Mouse (Mus musculus) hindbrain, embryonic 10.5 days (tissue): ENCODE measurements around the gene Utp4. TPM values are rescaled to one million over a fixed set of nuclear protein-coding genes. Genes with fewer than 3 reads are reported as not detected.

ENCODE experiments used
- DNase-seq: peaks from one replicate; pipeline ENCODE4 v3.0.0-alpha.2; 2017; ENCODE audit warnings: low spot score
- H3K27ac ChIP-seq: fragments of 300-500 bp; sonication (generic); 2 replicates; pipeline ENCODE4 v1.5.1; 2016; ENCODE audit warnings: mild to moderate bottlenecking, moderate library complexity
- H3K27me3 ChIP-seq: fragments of 300-500 bp; sonication (generic); 2 replicates; pipeline ENCODE4 v1.6.1; 2016; ENCODE audit warnings: mild to moderate bottlenecking; ENCODE audit not compliant: poor library complexity, insufficient read depth, severe bottlenecking
- H3K36me3 ChIP-seq: fragments of 300-500 bp; sonication (generic); 2 replicates; pipeline ENCODE4 v1.6.1; 2016; ENCODE audit warnings: mild to moderate bottlenecking, moderate library complexity
- H3K4me1 ChIP-seq: fragments of 300-500 bp; sonication (generic); replicated peaks from 2 replicates; pipeline ENCODE4 v1.6.1; 2016; ENCODE audit warnings: mild to moderate bottlenecking
- H3K4me3 ChIP-seq: fragments of 300-500 bp; sonication (generic); 2 replicates; pipeline ENCODE4 v1.5.1; 2016; ENCODE audit warnings: mild to moderate bottlenecking, moderate library complexity
- H3K9me3 ChIP-seq: fragments of 300-500 bp; sonication (generic); 2 replicates; pipeline ENCODE4 v1.6.1; 2016; ENCODE audit warnings: mild to moderate bottlenecking, moderate library complexity
- WGBS: fragments of 180-500 bp; shearing (Covaris S2); methylation state at CpG from one replicate; pipeline ENCODE4 v1.1.7; 2016; 5-methylcytosine and 5-hydroxymethylcytosine counted together
- polyA plus RNA-seq: library from polyadenylated mRNA; unstranded; fragments of >200 nt; fragmentation: Nextera tagmentation; extraction: Ambion mirVana; gene quantifications from 2 replicates; pipeline ENCODE4 v1.2.1, GENCODE M21; 2016

Gene Utp4
- polyA plus RNA-seq, 1 experiment from 2014 or later = 58.3 TPM

DNA sequence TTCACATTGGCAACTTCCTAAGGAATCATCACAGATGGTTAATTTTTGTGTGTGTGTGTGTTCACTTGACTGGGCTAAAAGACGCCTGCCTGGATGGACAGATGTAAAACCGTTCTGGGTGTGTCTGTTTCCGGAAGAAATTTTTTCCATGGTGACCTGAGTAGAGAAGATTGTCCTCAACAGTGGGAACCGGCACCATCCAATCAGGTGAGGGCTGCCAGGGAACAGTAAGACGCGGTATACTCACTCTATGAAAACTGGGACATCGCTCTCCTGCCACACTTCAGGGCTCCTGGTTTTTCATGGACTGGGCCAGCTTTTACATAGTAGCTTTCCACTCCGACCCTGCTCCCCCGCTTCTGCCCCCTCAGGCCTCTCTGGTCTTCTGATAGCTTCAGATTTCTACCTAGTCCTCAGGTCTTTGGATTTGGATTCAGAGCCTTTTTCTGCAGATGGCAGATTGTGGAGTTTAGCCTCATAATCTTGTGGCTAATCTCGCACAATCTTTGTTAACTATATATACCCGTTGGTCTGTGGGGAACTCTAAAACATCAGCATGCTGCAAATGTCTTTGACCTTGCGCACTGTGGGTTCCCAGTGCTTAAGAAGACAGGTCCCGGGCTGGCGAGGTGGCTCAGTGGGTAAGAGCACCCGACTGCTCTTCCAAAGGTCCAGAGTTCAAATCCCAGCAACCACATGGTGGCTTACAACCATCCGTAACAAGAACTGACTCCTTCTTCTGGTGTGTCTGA is 41.0 kb downstream of the Utp4 start:
- H3K4me3 ChIP-seq = no peak overlapping the region
- 70% methylated on average over 16 of the region's 16 CpGs for WGBS
- peaks cover 34% of the 10 kb centered on the region for H3K4me1 ChIP-seq
- H3K9me3 ChIP-seq = no peaks in the 10 kb centered on the region
- H3K27me3 ChIP-seq = peaks cover 28% of the 10 kb centered on the region
- H3K36me3 ChIP-seq = no peaks in the 10 kb centered on the region
- no peak for DNase-seq
- no peak overlapping the region for H3K27ac ChIP-seq

DNA sequence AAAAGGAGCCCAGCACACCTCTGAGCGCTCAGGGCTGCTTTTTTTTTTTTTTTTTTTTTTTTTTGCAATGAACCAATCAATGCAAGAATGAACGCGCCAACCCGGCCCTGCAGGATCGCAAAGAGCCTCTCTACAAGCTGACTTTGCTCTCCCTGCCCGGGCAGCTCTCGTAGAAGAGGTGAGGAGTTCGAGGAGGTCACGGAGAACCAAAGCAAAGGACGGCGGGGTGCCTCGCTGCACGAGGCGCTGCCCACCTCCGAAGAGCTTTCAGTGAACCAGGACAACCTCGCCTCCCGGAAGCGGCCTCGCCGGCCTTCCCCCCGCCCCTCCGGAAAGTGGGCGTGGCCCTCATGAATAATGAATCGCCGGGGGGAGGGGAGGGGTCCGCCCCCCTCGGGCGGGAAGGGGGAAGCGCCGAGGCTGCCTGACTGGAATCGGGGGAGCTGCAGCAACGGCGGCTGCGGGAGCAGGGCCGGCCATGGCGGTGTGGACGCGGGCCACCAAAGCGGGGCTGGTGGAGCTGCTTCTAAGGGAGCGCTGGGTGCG is 42.0 kb downstream of the Utp4 start, which contains the start of gene Sntb2:
TSS of gene Sntb2 (plus strand) at position 427 of the 546 bp plus-strand sequence.
- WGBS = under 1% methylated on average over 41 of the region's 41 CpGs
- Histone ChIP-seq H3K27ac (peak within 1 kb of the TSS; percentile 96), H3K27me3 (peaks cover 28% of the 10 kb centered on the region)

DNA sequence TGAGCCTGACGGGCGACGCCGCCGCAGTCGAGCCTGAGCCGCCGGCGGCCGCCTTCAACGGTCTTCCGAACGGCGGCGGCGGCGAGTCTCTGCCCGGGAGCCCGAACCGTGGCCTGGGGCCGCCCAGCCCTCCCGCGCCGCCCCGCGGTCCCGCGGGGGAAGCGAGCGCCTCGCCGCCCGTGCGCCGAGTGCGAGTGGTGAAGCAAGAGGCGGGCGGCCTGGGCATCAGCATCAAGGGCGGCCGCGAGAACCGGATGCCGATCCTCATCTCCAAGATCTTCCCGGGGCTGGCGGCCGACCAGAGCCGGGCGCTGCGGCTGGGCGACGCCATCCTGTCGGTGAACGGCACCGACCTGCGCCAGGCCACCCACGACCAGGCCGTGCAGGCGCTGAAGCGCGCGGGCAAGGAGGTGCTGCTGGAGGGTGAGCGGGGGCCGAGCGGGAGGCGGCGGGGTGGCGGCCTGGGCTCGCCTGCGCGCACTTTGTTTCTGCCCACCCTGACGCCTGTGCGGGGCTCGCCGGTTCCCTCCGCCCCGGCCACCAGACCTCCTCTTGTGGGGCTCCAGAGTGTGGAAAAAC is 42.6 kb downstream of the Utp4 start:
- peak; percentile 73 for DNase-seq
- peak overlapping the region; percentile 92 for H3K4me3 ChIP-seq
- H3K27me3 ChIP-seq = peaks cover 28% of the 10 kb centered on the region
- 0% methylated on average over 76 of the region's 76 CpGs for WGBS
- no peaks in the 10 kb centered on the region for H3K36me3 ChIP-seq
- H3K9me3 ChIP-seq = no peaks in the 10 kb centered on the region
- peaks cover 31% of the 10 kb centered on the region for H3K4me1 ChIP-seq
- peak overlapping the region; percentile 96 for H3K27ac ChIP-seq

More for the DNA sequence above, 42.0 kb downstream of the Utp4 start, which contains the start of gene Sntb2:
- Histone ChIP-seq H3K4me1 (peaks cover 31% of the 10 kb centered on the region), H3K36me3 (no peaks in the 10 kb centered on the region), H3K9me3 (no peaks in the 10 kb centered on the region), H3K4me3 (peak within 1 kb of the TSS; percentile 92)
- DNase-seq = peak; percentile 96

DNA sequence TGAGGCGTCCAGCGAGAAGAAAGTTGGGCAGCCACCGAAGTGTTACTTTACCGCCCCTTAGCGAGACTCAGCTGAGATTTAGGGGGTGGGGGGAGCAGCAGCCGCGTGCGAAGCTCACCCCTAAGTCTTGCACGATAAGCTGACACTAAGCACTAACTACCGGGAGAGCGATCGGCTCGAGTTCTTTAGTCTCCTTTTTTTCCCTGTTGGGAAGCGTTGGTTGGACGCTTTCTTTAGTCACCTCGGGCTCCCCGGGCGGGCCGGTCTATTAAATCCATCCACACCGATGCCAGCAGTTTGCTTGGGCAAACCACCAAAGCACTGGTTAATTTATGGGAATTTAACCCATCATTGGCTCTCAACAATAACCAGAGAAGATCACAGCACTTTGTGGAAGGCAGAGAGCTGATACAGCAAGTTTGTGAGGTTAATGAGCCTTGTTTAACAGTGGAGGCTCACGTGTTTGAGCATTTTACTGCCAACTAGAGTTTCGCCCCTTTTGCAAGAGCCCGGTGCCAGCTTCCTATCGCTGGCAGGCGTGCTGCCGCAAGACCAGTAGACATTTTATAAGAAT is 43.1 kb downstream of the Utp4 start:
- Histone ChIP-seq H3K4me3 (peak overlapping the region; percentile 92), H3K9me3 (no peaks in the 10 kb centered on the region), H3K4me1 (peaks cover 31% of the 10 kb centered on the region), H3K27me3 (peaks cover 24% of the 10 kb centered on the region), H3K27ac (peak overlapping the region; percentile 96), H3K36me3 (no peaks in the 10 kb centered on the region)
- 1% methylated on average over 26 of the region's 26 CpGs for WGBS
- no peak for DNase-seq

DNA sequence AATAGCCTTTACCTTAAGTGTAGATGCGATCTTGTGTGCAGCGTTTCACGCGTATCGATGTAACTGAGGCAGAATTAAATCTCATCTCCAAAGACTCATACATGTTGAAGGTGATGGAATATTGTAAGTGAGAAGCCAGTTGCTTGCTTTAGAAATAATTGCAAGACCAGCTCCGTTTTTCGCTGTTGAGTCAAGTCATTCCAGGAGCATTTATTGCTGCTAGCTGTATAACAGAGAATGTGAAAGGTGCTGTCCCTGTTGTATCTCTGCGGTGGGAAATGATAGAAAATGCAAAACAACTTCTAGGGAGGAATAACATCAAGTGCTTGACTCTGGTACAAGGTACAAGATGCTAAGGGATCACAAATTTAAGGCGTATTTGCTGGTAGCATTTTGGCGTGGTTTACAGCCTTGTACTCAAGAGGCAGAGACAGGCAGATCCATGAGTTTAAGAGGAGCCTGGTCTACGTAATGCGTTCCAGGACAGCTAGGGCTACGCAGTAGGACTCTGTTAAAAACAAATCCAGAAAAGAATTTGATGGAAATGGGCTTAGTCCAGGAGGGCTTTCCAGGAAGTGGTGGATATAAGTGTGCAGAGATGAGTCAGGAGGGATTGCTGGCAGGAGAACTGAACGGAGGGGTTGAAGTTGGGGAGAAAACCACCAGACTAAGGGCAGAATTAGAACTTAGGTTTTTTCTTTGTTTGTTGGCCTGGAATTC is 43.8 kb downstream of the Utp4 start:
- no peaks in the 10 kb centered on the region for H3K36me3 ChIP-seq
- peak overlapping the region; percentile 92 for H3K4me3 ChIP-seq
- peak overlapping the region; percentile 96 for H3K27ac ChIP-seq
- peaks cover 30% of the 10 kb centered on the region for H3K4me1 ChIP-seq
- no peaks in the 10 kb centered on the region for H3K9me3 ChIP-seq
- no peak for DNase-seq
- WGBS = 54% methylated on average over 14 of the region's 14 CpGs
- H3K27me3 ChIP-seq = peaks cover 18% of the 10 kb centered on the region; the same call in 1 of the 2 replicates

DNA sequence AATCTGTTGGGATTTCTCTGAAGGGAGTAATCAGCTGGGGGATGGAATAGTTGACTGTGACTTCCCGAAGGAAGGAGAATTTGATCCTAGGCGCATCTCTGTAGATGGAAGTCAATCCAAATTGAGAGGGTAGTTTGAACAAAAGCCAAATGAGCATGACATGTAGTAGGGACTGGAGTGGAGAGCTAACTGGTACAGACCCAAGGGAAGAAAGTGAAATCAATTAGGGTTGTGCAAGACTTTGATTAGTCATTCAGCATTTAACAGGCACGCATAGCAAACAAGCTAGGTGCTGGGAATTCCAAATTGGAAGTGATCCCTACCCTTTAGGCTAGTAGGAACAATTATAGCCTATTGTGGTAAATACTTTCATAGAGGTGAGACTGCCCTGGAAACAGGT is 48.4 kb downstream of the Utp4 start:
- H3K27me3 ChIP-seq = no peaks in the 10 kb centered on the region
- no peak for DNase-seq

DNA sequence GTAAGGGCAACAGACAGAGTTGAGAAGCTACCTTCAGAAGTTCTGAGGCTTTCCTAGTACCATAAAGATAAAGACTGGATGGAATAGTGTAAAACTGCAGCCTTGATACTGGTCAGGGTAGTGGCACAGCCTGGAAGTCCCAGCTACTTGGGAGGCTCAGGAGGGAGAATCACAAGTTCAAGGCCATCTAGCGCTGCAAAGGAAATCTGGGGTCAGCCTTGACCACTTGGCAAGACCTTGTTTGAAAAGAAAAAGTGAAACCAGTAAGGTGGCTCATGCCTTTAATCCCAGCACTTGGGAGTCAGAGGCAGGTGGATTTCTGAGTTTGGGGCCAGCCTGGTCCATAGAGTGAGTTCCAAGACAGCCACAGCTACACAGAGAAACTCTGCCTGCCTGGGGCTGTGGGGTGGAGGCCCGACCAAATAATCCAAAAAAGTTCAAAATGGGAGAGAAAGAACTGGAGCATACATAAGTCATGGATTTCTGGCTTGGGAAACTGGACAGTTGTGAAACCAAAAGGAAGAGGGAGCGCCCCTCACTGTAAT is 50.5 kb downstream of the Utp4 start:
- Histone ChIP-seq H3K9me3 (no peaks in the 10 kb centered on the region), H3K27me3 (no peaks in the 10 kb centered on the region), H3K4me1 (no peaks in the 10 kb centered on the region), H3K27ac (no peak overlapping the region), H3K4me3 (no peak overlapping the region), H3K36me3 (no peaks in the 10 kb centered on the region)
- WGBS = 86% methylated on average over 3 of the region's 3 CpGs
- DNase-seq = no peak

More for the DNA sequence above, 48.4 kb downstream of the Utp4 start:
- Histone ChIP-seq H3K4me3 (no peak overlapping the region), H3K36me3 (no peaks in the 10 kb centered on the region), H3K27ac (no peak overlapping the region), H3K4me1 (peaks cover 15% of the 10 kb centered on the region), H3K9me3 (no peaks in the 10 kb centered on the region)
- WGBS = 94% methylated on average over 3 of the region's 3 CpGs

DNA sequence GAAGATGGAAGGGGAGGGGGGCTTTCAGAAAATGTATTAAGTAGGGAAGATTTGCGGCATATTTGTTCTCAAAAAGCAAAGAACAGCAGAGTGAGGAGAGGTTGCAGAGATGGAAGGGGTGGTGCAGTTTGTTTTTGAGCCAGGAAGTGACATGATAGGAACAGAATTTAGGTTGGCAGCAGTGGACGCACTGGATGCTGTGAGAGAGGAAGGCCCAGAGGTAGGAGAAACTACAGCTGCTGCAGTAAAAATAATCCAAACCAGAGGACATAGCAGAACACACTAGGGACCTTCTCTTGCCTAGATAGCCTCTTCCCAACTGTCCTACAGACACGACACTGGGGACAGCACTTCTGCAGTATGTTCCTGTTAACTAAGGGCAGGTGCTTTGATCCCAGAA is 51.3 kb downstream of the Utp4 start:
- H3K27me3 ChIP-seq = no peaks in the 10 kb centered on the region
- H3K27ac ChIP-seq = no peak overlapping the region
- 82% methylated on average over 3 of the region's 3 CpGs for WGBS
- no peak for DNase-seq
- H3K4me1 ChIP-seq = no peaks in the 10 kb centered on the region
- H3K9me3 ChIP-seq = no peaks in the 10 kb centered on the region
- no peak overlapping the region for H3K4me3 ChIP-seq
- H3K36me3 ChIP-seq = no peaks in the 10 kb centered on the region

DNA sequence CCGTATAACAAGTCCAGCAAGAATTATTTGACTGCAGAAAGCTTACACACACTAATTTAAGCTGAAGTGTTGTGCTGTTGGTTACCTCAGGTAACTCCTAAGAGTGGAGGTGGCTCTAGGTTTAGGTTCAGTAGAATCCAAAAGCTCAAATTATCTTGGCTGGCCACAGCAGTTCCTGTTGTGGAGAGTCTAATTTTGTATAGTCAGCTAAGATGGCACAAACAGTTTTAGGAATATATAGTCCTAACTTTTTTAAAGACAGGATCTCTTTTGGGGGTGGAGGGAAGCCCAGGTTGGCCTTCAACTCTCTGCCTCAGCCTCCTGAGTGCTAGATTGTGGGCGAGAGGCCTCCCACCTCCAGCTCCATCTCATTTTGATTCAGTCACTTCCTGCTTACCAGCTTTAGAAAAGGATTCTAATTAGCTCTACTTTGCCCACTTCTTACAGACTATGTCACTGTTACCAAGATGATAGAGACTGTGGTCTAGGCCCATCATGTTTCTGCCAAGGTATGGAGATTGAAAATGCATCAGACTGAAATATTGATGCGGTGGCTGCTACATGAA is 55.3 kb downstream of the Utp4 start:
- Histone ChIP-seq H3K4me3 (no peak overlapping the region), H3K9me3 (no peaks in the 10 kb centered on the region), H3K4me1 (no peaks in the 10 kb centered on the region), H3K36me3 (no peaks in the 10 kb centered on the region), H3K27me3 (no peaks in the 10 kb centered on the region), H3K27ac (no peak overlapping the region)
- no peak for DNase-seq
- 85% methylated on average over 3 of the region's 3 CpGs for WGBS

DNA sequence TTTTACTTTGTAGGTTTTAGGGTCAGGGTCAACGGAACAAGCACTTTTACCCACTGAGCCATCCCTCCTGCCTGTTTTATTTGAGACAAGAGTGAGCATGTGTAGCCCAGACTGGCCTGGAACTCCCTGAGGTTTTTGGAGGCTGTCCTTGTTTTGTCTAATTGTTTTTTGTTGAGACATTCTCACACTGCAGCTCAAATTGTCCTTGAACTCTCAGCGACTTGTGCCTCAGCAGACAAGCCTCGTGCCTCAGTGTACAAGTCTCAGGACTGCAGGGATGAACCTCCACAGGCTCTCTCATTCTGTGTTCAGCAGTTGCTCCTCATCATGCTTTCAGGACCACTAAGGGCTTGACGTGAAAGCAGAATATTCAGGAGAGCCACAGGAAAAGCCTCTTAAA is 58.3 kb downstream of the Utp4 start:
- no peak overlapping the region for H3K4me3 ChIP-seq
- DNase-seq = no peak
- no peaks in the 10 kb centered on the region for H3K9me3 ChIP-seq
- no peaks in the 10 kb centered on the region for H3K4me1 ChIP-seq
- no peaks in the 10 kb centered on the region for H3K36me3 ChIP-seq
- 75% methylated on average over 4 of the region's 4 CpGs for WGBS
- no peaks in the 10 kb centered on the region for H3K27me3 ChIP-seq
- no peak overlapping the region for H3K27ac ChIP-seq

DNA sequence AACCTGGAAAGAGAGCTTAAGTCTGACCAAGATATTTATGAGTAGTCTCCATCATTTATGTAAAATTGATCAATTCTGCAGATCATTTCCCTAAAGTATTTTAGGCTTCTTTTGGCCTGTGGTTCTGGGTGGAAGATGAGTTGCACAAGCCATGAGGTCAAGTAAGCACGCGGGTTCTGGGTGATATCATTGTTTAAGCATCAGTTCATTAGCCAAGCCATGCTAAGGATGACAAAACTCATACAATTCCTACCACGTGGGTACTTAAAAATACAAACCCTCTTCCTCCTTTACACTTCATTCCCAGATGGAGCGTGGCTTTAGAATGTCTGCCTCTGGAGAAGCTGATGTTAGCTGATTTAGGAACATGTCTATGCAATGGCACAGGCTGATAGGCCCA is 60.1 kb downstream of the Utp4 start:
- Histone ChIP-seq H3K27ac (no peak overlapping the region), H3K4me1 (no peaks in the 10 kb centered on the region), H3K27me3 (no peaks in the 10 kb centered on the region), H3K36me3 (no peaks in the 10 kb centered on the region), H3K4me3 (no peak overlapping the region), H3K9me3 (no peaks in the 10 kb centered on the region)
- DNase-seq = no peak
- WGBS = 89% methylated on average over 4 of the region's 4 CpGs

DNA sequence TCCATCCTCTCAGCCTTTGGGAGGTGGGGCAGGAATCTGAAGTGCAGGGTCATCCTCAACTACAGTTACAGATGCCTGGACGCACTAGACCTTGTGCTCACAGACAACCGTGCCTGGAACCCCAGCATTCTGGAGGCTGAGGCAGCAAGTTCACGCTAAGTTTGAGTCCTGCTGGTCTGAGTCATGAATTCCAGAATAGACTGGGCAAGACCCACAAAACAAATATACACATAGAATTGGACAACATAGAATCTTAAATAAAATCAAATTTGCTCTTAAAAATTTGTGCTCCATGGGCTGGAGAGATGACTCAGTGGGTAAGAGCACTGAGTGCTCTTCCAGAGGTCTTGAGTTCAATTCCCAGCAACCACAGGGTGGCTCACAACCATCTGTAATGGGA is 63.6 kb downstream of the Utp4 start:
- Histone ChIP-seq H3K9me3 (no peaks in the 10 kb centered on the region), H3K4me3 (no peak overlapping the region), H3K36me3 (no peaks in the 10 kb centered on the region), H3K4me1 (0 out of 2 replicates have a peak, but pooled peaks cover 4% of the 10 kb centered on the region), H3K27me3 (no peaks in the 10 kb centered on the region), H3K27ac (no peak overlapping the region)
- WGBS = 89% methylated on average over 3 of the region's 3 CpGs
- DNase-seq = no peak
